Mouse (Mus musculus): Measurements from ENCODE around the gene Dst. TPM values are rescaled to one million over a fixed set of nuclear protein-coding genes. Genes with fewer than 3 reads are reported as not detected.

The Dst gene
- polyA plus RNA-seq, 1 experiment from 2014 or later, result 24.9 TPM

- Histone ChIP-seq H3K4me2 (ENCODE audit: low read length) (no peak overlapping the region), H3K27me3 (replicated peaks; ENCODE audit: control insufficient read depth, insufficient read depth, low read length) (no peaks in the 10 kb centered on the region), H3K4me3 (ENCODE audit: low read depth, low read length) (no peak overlapping the region), H3K4me1 (ENCODE audit: control insufficient read depth, insufficient read depth, low read length) (peaks cover 23% of the 10 kb centered on the region), H3K36me3 (ENCODE audit: control insufficient read depth, insufficient read depth, low read length) (no peaks in the 10 kb centered on the region), H3K9ac (ENCODE audit: low read length) (no peak overlapping the region), H3K27ac (ENCODE audit: low read depth, low read length) (no peak overlapping the region), H3K9me3 (replicated peaks; ENCODE audit: control insufficient read depth, low read length) (no peaks in the 10 kb centered on the region)
- WGBS, result 4% methylated on average over 3 of the region's 3 CpGs
- DNase-seq (ENCODE audit: low spot score), result peak; percentile 40
- ATAC-seq, result peak; percentile 42; the same call in 1 of the 2 replicates
Observed at GRCm38 (mm10) chr1:34103713-34104172, 195.7 kb downstream of the Dst start.

GRCm38 (mm10) chr1:34104846-34105245, 196.8 kb downstream of the Dst start:
- DNase-seq (ENCODE audit: low spot score) (no peak), ATAC-seq (no peak)
- 22% methylated on average over 8 of the region's 8 CpGs for WGBS
- Histone ChIP-seq H3K36me3 (ENCODE audit: control insufficient read depth, insufficient read depth, low read length) (no peaks in the 10 kb centered on the region), H3K27ac (ENCODE audit: low read depth, low read length) (no peak overlapping the region), H3K4me2 (ENCODE audit: low read length) (no peak overlapping the region), H3K4me3 (ENCODE audit: low read depth, low read length) (no peak overlapping the region), H3K9ac (ENCODE audit: low read length) (no peak overlapping the region), H3K9me3 (replicated peaks; ENCODE audit: control insufficient read depth, low read length) (no peaks in the 10 kb centered on the region), H3K4me1 (ENCODE audit: control insufficient read depth, insufficient read depth, low read length) (peaks cover 19% of the 10 kb centered on the region), H3K27me3 (replicated peaks; ENCODE audit: control insufficient read depth, insufficient read depth, low read length) (no peaks in the 10 kb centered on the region)

- Histone ChIP-seq H3K27ac (ENCODE audit: low read depth, low read length) (no peak overlapping the region), H3K9ac (ENCODE audit: low read length) (no peak overlapping the region), H3K4me3 (ENCODE audit: low read depth, low read length) (no peak overlapping the region), H3K9me3 (replicated peaks; ENCODE audit: control insufficient read depth, low read length) (no peaks in the 10 kb centered on the region), H3K36me3 (ENCODE audit: control insufficient read depth, insufficient read depth, low read length) (no peaks in the 10 kb centered on the region), H3K4me1 (ENCODE audit: control insufficient read depth, insufficient read depth, low read length) (peaks cover 19% of the 10 kb centered on the region), H3K4me2 (ENCODE audit: low read length) (no peak overlapping the region), H3K27me3 (replicated peaks; ENCODE audit: control insufficient read depth, insufficient read depth, low read length) (no peaks in the 10 kb centered on the region)
- 2% methylated on average over 8 of the region's 8 CpGs for WGBS
- peak; percentile 42 for DNase-seq (ENCODE audit: low spot score)
- ATAC-seq, result 0 out of 2 replicates have a peak, but pooled peaks have one; percentile 30
Observed at GRCm38 (mm10) chr1:34106606-34107005, 198.6 kb downstream of the Dst start.

- Histone ChIP-seq H3K36me3 (ENCODE audit: control insufficient read depth, insufficient read depth, low read length) (no peaks in the 10 kb centered on the region), H3K4me1 (ENCODE audit: control insufficient read depth, insufficient read depth, low read length) (peaks cover 19% of the 10 kb centered on the region), H3K27me3 (replicated peaks; ENCODE audit: control insufficient read depth, insufficient read depth, low read length) (no peaks in the 10 kb centered on the region), H3K27ac (ENCODE audit: low read depth, low read length) (no peak overlapping the region), H3K9ac (ENCODE audit: low read length) (no peak overlapping the region), H3K4me3 (ENCODE audit: low read depth, low read length) (no peak overlapping the region), H3K4me2 (ENCODE audit: low read length) (no peak overlapping the region), H3K9me3 (replicated peaks; ENCODE audit: control insufficient read depth, low read length) (no peaks in the 10 kb centered on the region)
- ATAC-seq (no peak), DNase-seq (ENCODE audit: low spot score) (no peak)
- 23% methylated on average over 8 of the region's 8 CpGs for WGBS
Observed at GRCm38 (mm10) chr1:34107076-34107475, 199.1 kb downstream of the Dst start.

GRCm38 (mm10) chr1:34109599-34110210, 201.7 kb downstream of the Dst start:
- H3K36me3 ChIP-seq (ENCODE audit: control insufficient read depth, insufficient read depth, low read length), result no peaks in the 10 kb centered on the region
- H3K9ac ChIP-seq (ENCODE audit: low read length), result no peak overlapping the region
- ATAC-seq, result no peak
- H3K4me1 ChIP-seq (ENCODE audit: control insufficient read depth, insufficient read depth, low read length), result peaks cover 12% of the 10 kb centered on the region
- no peak for DNase-seq (ENCODE audit: low spot score)
- 69% methylated on average over 6 of the region's 6 CpGs for WGBS
- no peaks in the 10 kb centered on the region for H3K9me3 ChIP-seq (replicated peaks; ENCODE audit: control insufficient read depth, low read length)
- H3K4me2 ChIP-seq (ENCODE audit: low read length), result no peak overlapping the region
- no peak overlapping the region for H3K4me3 ChIP-seq (ENCODE audit: low read depth, low read length)
- no peak overlapping the region for H3K27ac ChIP-seq (ENCODE audit: low read depth, low read length)
- H3K27me3 ChIP-seq (replicated peaks; ENCODE audit: control insufficient read depth, insufficient read depth, low read length), result no peaks in the 10 kb centered on the region

GRCm38 (mm10) chr1:34110862-34111261, 202.8 kb downstream of the Dst start:
- Histone ChIP-seq H3K4me2 (ENCODE audit: low read length) (no peak overlapping the region), H3K27ac (ENCODE audit: low read depth, low read length) (no peak overlapping the region), H3K36me3 (ENCODE audit: control insufficient read depth, insufficient read depth, low read length) (no peaks in the 10 kb centered on the region), H3K9ac (ENCODE audit: low read length) (no peak overlapping the region), H3K4me1 (ENCODE audit: control insufficient read depth, insufficient read depth, low read length) (peaks cover 7% of the 10 kb centered on the region; the same call in 1 of the 2 replicates), H3K9me3 (replicated peaks; ENCODE audit: control insufficient read depth, low read length) (no peaks in the 10 kb centered on the region), H3K27me3 (replicated peaks; ENCODE audit: control insufficient read depth, insufficient read depth, low read length) (no peaks in the 10 kb centered on the region), H3K4me3 (ENCODE audit: low read depth, low read length) (no peak overlapping the region)
- no peak for ATAC-seq
- 78% methylated on average over 2 of the region's 2 CpGs for WGBS
- no peak for DNase-seq (ENCODE audit: low spot score)

- no peak overlapping the region for H3K9ac ChIP-seq (ENCODE audit: low read length)
- H3K27me3 ChIP-seq (replicated peaks; ENCODE audit: control insufficient read depth, insufficient read depth, low read length), result no peaks in the 10 kb centered on the region
- ATAC-seq (no peak), DNase-seq (ENCODE audit: low spot score) (no peak)
- H3K36me3 ChIP-seq (ENCODE audit: control insufficient read depth, insufficient read depth, low read length), result no peaks in the 10 kb centered on the region
- H3K27ac ChIP-seq (ENCODE audit: low read depth, low read length), result no peak overlapping the region
- H3K4me3 ChIP-seq (ENCODE audit: low read depth, low read length), result no peak overlapping the region
- H3K9me3 ChIP-seq (replicated peaks; ENCODE audit: control insufficient read depth, low read length), result no peaks in the 10 kb centered on the region
- H3K4me1 ChIP-seq (ENCODE audit: control insufficient read depth, insufficient read depth, low read length), result peaks cover 2% of the 10 kb centered on the region; the same call in 1 of the 2 replicates
- H3K4me2 ChIP-seq (ENCODE audit: low read length), result no peak overlapping the region
- WGBS, result 90% methylated on average over 2 of the region's 2 CpGs
Observed at GRCm38 (mm10) chr1:34111954-34112353, 203.9 kb downstream of the Dst start.

- WGBS, result 76% methylated on average over 11 of the region's 11 CpGs
- Histone ChIP-seq H3K36me3 (ENCODE audit: control insufficient read depth, insufficient read depth, low read length) (no peaks in the 10 kb centered on the region), H3K4me2 (ENCODE audit: low read length) (no peak overlapping the region), H3K4me1 (ENCODE audit: control insufficient read depth, insufficient read depth, low read length) (no peaks in the 10 kb centered on the region), H3K4me3 (ENCODE audit: low read depth, low read length) (no peak overlapping the region), H3K27me3 (replicated peaks; ENCODE audit: control insufficient read depth, insufficient read depth, low read length) (no peaks in the 10 kb centered on the region), H3K9ac (ENCODE audit: low read length) (no peak overlapping the region), H3K9me3 (replicated peaks; ENCODE audit: control insufficient read depth, low read length) (no peaks in the 10 kb centered on the region), H3K27ac (ENCODE audit: low read depth, low read length) (no peak overlapping the region)
- no peak for ATAC-seq
- no peak for DNase-seq (ENCODE audit: low spot score)
Observed at GRCm38 (mm10) chr1:34116444-34116843, 208.4 kb downstream of the Dst start.

- H3K9ac ChIP-seq (ENCODE audit: low read length), result no peak overlapping the region
- no peaks in the 10 kb centered on the region for H3K9me3 ChIP-seq (replicated peaks; ENCODE audit: control insufficient read depth, low read length)
- no peaks in the 10 kb centered on the region; the same call in 1 of the 2 replicates for H3K4me1 ChIP-seq (ENCODE audit: control insufficient read depth, insufficient read depth, low read length)
- no peak for ATAC-seq
- H3K4me2 ChIP-seq (ENCODE audit: low read length), result no peak overlapping the region
- no peaks in the 10 kb centered on the region for H3K36me3 ChIP-seq (ENCODE audit: control insufficient read depth, insufficient read depth, low read length)
- DNase-seq (ENCODE audit: low spot score), result no peak
- 92% methylated on average over 9 of the region's 9 CpGs for WGBS
- H3K27ac ChIP-seq (ENCODE audit: low read depth, low read length), result no peak overlapping the region
- no peak overlapping the region for H3K4me3 ChIP-seq (ENCODE audit: low read depth, low read length)
- no peaks in the 10 kb centered on the region for H3K27me3 ChIP-seq (replicated peaks; ENCODE audit: control insufficient read depth, insufficient read depth, low read length)
Observed at GRCm38 (mm10) chr1:34117056-34117455, 209.0 kb downstream of the Dst start.

Data from forebrain, embryonic 14.5 days (tissue).